22 mouse cellular contexts compared by ENCODE assay signal in the genomic region with DNA sequence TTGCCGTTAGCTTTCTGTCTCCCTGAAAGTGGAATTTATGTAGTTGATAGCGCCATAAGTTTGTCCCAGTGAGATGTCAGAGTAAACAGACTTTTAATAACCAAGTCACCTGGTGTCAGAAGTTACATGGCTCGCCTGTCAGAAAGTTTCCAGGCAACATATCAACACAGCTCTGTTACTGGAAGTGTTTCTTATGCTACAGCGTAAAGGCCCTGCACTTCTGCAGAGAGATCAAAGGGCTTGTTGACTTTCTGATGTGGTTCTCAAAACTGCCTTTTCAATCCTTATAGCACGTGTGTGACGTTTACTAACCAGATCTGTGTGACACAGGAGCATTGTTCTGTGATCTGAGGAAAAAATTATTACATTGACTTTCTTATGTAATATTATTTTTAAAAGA.
A peak's percentile ranks its signal among the peaks of the same experiment; 100 is the strongest.
DNase-seq lines count a peak whose midpoint lies in the region; TF ChIP-seq lines count a peak whose summit lies in the region.
"Had no signal": no experiment of that assay in that cellular context is flagged by ENCODE, and none has a peak within 500 bp of the region (broad histone marks: within the 10 kb centered on the region; RNA-seq: fewer than 3 reads in every experiment).

No protein-coding gene starts in this region.

- H3K27ac ChIP-seq in embryonic facial prominence, embryonic 10.5 days (replicated peaks), result no peak overlapping the region
- H3K27ac ChIP-seq: forebrain, embryonic 12.5 days; limb, embryonic 15.5 days; midbrain, embryonic 10.5 days; neural tube, embryonic 13.5 days had no signal

- no peaks in the 10 kb centered on the region for H3K9me3 ChIP-seq in embryonic facial prominence, embryonic 10.5 days
- H3K9me3 ChIP-seq: forebrain, embryonic 12.5 days; heart, embryonic 12.5 days; limb, embryonic 15.5 days; midbrain, embryonic 10.5 days; neural tube, embryonic 13.5 days had no signal

- no peaks in the 10 kb centered on the region for H3K27me3 ChIP-seq in embryonic facial prominence, embryonic 10.5 days (replicated peaks; ENCODE audit: low read depth, poor library complexity, severe bottlenecking)
- H3K27me3 ChIP-seq: forebrain, embryonic 12.5 days; heart, embryonic 12.5 days; limb, embryonic 15.5 days; neural tube, embryonic 13.5 days had no signal

- DNase-seq in lung, postnatal 25 days (ENCODE audit: low spot score), result peak; percentile 43
- DNase-seq in lung, adult 2 months, result no peak
- DNase-seq in CD4-positive, CD25-positive, alpha-beta regulatory T cell, adult 2 months (ENCODE audit: low read depth, low spot score), result peak; percentile 83
- peak; percentile 71 for DNase-seq in induced T-regulatory cell, adult 2 months (ENCODE audit: low read depth)
- peak; percentile 86 for DNase-seq in thymus, postnatal 0 days (ENCODE audit: low spot score)
- no peak for DNase-seq in cerebellum, postnatal 10 days
- DNase-seq in left cerebral cortex, adult 8-10 months (ENCODE audit: low spot score in 2 of 2), result no peak
- DNase-seq in embryonic facial prominence, embryonic 10.5 days (ENCODE audit: low spot score), result no peak
- DNase-seq: adrenal gland, postnatal 14 days; cerebellum, adult 11-12 months; cerebellum, postnatal 25 days; heart, postnatal 4 days; kidney, adult 2 months; kidney, postnatal 10 days; liver, postnatal 0 days; lung, postnatal 14 days; right cerebral cortex, postnatal 14 days had no signal

- TF ChIP-seq CTCF in lung, adult 2 months (IDR thresholded peaks at IDR 0.05; ENCODE audit: insufficient read depth, low read length), result no peak

- no peak overlapping the region for H3K4me3 ChIP-seq in lung, adult 2 months (replicated peaks; ENCODE audit: extremely low read depth, low read depth, low read length)
- no peak overlapping the region for H3K4me3 ChIP-seq in embryonic facial prominence, embryonic 10.5 days
- H3K4me3 ChIP-seq: forebrain, embryonic 12.5 days; heart, embryonic 12.5 days; limb, embryonic 15.5 days; midbrain, embryonic 10.5 days; neural tube, embryonic 13.5 days had no signal

- no peaks in the 10 kb centered on the region for H3K4me1 ChIP-seq in lung, adult 2 months (ENCODE audit: control insufficient read depth, insufficient read depth, low read length)
- no peaks in the 10 kb centered on the region for H3K4me1 ChIP-seq in embryonic facial prominence, embryonic 10.5 days
- H3K4me1 ChIP-seq: forebrain, embryonic 12.5 days had no signal

- H3K36me3 ChIP-seq in embryonic facial prominence, embryonic 10.5 days (replicated peaks), result no peaks in the 10 kb centered on the region
- H3K36me3 ChIP-seq: forebrain, embryonic 12.5 days; limb, embryonic 15.5 days had no signal

- 63% methylated on average over 6 of the region's 6 CpGs for WGBS in lung, adult 2 months
- WGBS in embryonic facial prominence, embryonic 10.5 days, result 85% methylated on average over 6 of the region's 6 CpGs

- no peak for TF ChIP-seq POLR2A in lung, adult 2 months (IDR thresholded peaks at IDR 0.05; ENCODE audit: borderline replicate concordance, extremely low read depth, low read depth, low read length)

Comparison
In these comparisons a context has a peak if more than half of its experiments do, and no peak if none do; other contexts are left out.
1. DNase-seq: peak in lung, postnatal 25 days (single experiment), CD4-positive, CD25-positive, alpha-beta regulatory T cell, adult 2 months (single experiment), induced T-regulatory cell, adult 2 months (single experiment) and thymus, postnatal 0 days (single experiment); none in lung, adult 2 months (single experiment), cerebellum, postnatal 10 days (0 of 2), left cerebral cortex, adult 8-10 months (0 of 2) and embryonic facial prominence, embryonic 10.5 days (single experiment).